Mouse (Mus musculus): ENCODE measurements around the gene Carmil1. TPM values are rescaled to one million over a fixed set of nuclear protein-coding genes. Genes with fewer than 3 reads are reported as not detected.

Carmil1 gene
- polyA plus RNA-seq, 1 experiment from 2014 or later: 16.6 TPM

DNA sequence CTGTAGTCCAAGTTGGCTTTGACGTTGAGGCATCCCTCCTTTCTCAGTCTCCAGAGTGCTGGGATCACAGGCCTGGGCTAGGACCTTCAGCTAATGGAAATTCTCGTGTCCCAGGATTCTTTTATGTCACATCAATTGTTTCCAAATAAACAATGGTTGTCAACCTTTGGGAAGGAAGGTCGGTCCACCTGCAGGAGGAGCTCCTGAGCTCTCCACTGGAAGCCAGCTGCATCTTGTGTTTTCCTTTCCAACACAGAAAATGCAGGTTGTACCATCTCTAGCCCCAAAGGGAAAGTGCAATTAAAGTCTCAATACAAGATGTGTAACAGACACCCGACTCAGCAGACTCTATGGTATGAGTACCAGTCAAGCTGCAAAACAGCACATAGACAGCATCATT is 25.7 kb upstream of the Carmil1 start:
- 52% methylated on average over 4 of the region's 4 CpGs for WGBS
- Histone ChIP-seq H3K9ac (ENCODE audit: low read length) (no peak overlapping the region), H3K27me3 (ENCODE audit: control insufficient read depth, insufficient read depth, low read length) (no peaks in the 10 kb centered on the region), H3K4me2 (no peak overlapping the region), H3K27ac (ENCODE audit: low read depth, low read length) (no peak overlapping the region), H3K4me1 (ENCODE audit: control insufficient read depth, insufficient read depth, low read length) (no peaks in the 10 kb centered on the region), H3K9me3 (ENCODE audit: control insufficient read depth, low read length) (no peaks in the 10 kb centered on the region), H3K4me3 (ENCODE audit: low read depth, low read length) (no peak overlapping the region), H3K36me3 (ENCODE audit: control insufficient read depth, insufficient read depth, low read length) (no peaks in the 10 kb centered on the region)
- no peak for ATAC-seq (ENCODE audit: low FRiP score)
- no peak for DNase-seq (ENCODE audit: low spot score, missing footprints)

DNA sequence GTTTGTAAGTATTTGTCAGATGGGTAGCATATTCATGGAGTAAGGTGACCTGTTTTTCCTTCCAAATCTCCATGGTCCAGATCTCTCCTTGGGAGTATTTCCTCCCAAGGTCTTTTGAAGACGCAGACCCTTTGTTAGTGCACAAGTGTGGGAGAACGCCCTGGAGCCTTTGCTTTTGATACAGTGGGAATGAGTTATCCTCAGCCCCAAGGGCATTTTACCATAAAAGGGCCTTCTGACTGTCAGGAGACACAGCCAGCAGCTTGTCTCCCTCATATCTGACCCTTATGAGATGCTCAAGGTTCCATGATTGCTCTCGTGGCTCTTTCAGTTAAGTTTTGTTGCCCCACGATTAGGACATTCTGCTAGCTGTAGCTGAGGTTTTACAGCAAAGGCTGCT is 24.9 kb upstream of the Carmil1 start:
- H3K27me3 ChIP-seq (ENCODE audit: control insufficient read depth, insufficient read depth, low read length): no peaks in the 10 kb centered on the region
- WGBS: 85% methylated on average over 4 of the region's 4 CpGs
- no peak for ATAC-seq (ENCODE audit: low FRiP score)
- no peak overlapping the region for H3K27ac ChIP-seq (ENCODE audit: low read depth, low read length)
- no peak overlapping the region for H3K9ac ChIP-seq (ENCODE audit: low read length)
- H3K4me3 ChIP-seq (ENCODE audit: low read depth, low read length): no peak overlapping the region
- H3K9me3 ChIP-seq (ENCODE audit: control insufficient read depth, low read length): no peaks in the 10 kb centered on the region
- H3K4me1 ChIP-seq (ENCODE audit: control insufficient read depth, insufficient read depth, low read length): no peaks in the 10 kb centered on the region
- DNase-seq (ENCODE audit: low spot score, missing footprints): no peak
- no peak overlapping the region for H3K4me2 ChIP-seq
- no peaks in the 10 kb centered on the region for H3K36me3 ChIP-seq (ENCODE audit: control insufficient read depth, insufficient read depth, low read length)

DNA sequence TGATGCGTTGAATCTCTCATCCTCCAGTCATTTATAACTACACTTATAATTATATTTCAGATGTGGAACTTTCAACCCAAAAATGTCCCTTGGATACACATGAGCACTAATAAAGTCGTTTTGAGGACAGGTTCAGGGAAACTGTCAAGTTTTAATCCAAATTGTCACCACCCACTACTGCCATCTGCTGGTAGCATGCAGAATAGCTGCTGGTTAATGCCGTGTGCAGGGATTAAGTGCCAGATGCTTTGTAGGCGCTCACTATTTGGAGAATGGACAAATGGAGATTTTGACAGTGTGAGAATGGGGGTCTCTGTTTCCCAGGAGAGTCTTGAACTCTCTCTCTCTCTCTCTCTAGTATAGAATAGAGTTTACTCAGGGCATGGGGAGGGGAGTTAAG is 16.7 kb upstream of the Carmil1 start:
- ATAC-seq (ENCODE audit: low FRiP score) (no peak), DNase-seq (ENCODE audit: low spot score, missing footprints) (peak; percentile 95)
- Histone ChIP-seq H3K9ac (ENCODE audit: low read length) (no peak overlapping the region), H3K4me2 (no peak overlapping the region), H3K36me3 (ENCODE audit: control insufficient read depth, insufficient read depth, low read length) (no peaks in the 10 kb centered on the region), H3K9me3 (ENCODE audit: control insufficient read depth, low read length) (no peaks in the 10 kb centered on the region), H3K27ac (ENCODE audit: low read depth, low read length) (no peak overlapping the region), H3K4me1 (ENCODE audit: control insufficient read depth, insufficient read depth, low read length) (no peaks in the 10 kb centered on the region), H3K27me3 (ENCODE audit: control insufficient read depth, insufficient read depth, low read length) (no peaks in the 10 kb centered on the region), H3K4me3 (ENCODE audit: low read depth, low read length) (no peak overlapping the region)
- 13% methylated on average over 4 of the region's 4 CpGs for WGBS

- no peaks in the 10 kb centered on the region for H3K4me1 ChIP-seq (ENCODE audit: control insufficient read depth, insufficient read depth, low read length)
- H3K36me3 ChIP-seq (ENCODE audit: control insufficient read depth, insufficient read depth, low read length): no peaks in the 10 kb centered on the region
- H3K9me3 ChIP-seq (ENCODE audit: control insufficient read depth, low read length): no peaks in the 10 kb centered on the region
- DNase-seq (ENCODE audit: low spot score, missing footprints) (no peak), ATAC-seq (ENCODE audit: low FRiP score) (no peak)
- H3K27ac ChIP-seq (ENCODE audit: low read depth, low read length): no peak overlapping the region
- no peak overlapping the region for H3K9ac ChIP-seq (ENCODE audit: low read length)
- 93% methylated on average over 2 of the region's 2 CpGs for WGBS
- H3K27me3 ChIP-seq (ENCODE audit: control insufficient read depth, insufficient read depth, low read length): no peaks in the 10 kb centered on the region
- H3K4me2 ChIP-seq: no peak overlapping the region
- H3K4me3 ChIP-seq (ENCODE audit: low read depth, low read length): no peak overlapping the region
These were observed 6.8 kb upstream of the Carmil1 start for GRCm38 (mm10) chr13:24287381-24287780.

- peak overlapping the region; percentile 86 for H3K9ac ChIP-seq (ENCODE audit: low read length)
- H3K27me3 ChIP-seq (ENCODE audit: control insufficient read depth, insufficient read depth, low read length): peaks cover 7% of the 10 kb centered on the region; the same call in 1 of the 2 replicates
- ATAC-seq (ENCODE audit: low FRiP score): peak; percentile 13; the same call in 1 of the 2 replicates
- WGBS: under 1% methylated on average over 18 of the region's 21 CpGs
- H3K27ac ChIP-seq (ENCODE audit: low read depth, low read length): no peak overlapping the region
- peak overlapping the region; percentile 81 for H3K4me2 ChIP-seq
- peak; percentile 92 for DNase-seq (ENCODE audit: low spot score, missing footprints)
- peak overlapping the region; percentile 64 for H3K4me3 ChIP-seq (ENCODE audit: low read depth, low read length)
- no peaks in the 10 kb centered on the region for H3K36me3 ChIP-seq (ENCODE audit: control insufficient read depth, insufficient read depth, low read length)
- H3K4me1 ChIP-seq (ENCODE audit: control insufficient read depth, insufficient read depth, low read length): peaks cover 10% of the 10 kb centered on the region; the same call in 1 of the 2 replicates
- no peaks in the 10 kb centered on the region for H3K9me3 ChIP-seq (ENCODE audit: control insufficient read depth, low read length)
These were observed 695 bp downstream of the Carmil1 start for GRCm38 (mm10) chr13:24279762-24280438.

- Histone ChIP-seq H3K36me3 (ENCODE audit: control insufficient read depth, insufficient read depth, low read length) (no peaks in the 10 kb centered on the region), H3K9ac (ENCODE audit: low read length) (no peak overlapping the region), H3K27ac (ENCODE audit: low read depth, low read length) (no peak overlapping the region), H3K27me3 (ENCODE audit: control insufficient read depth, insufficient read depth, low read length) (peaks cover 7% of the 10 kb centered on the region; the same call in 1 of the 2 replicates), H3K4me3 (ENCODE audit: low read depth, low read length) (no peak overlapping the region), H3K9me3 (ENCODE audit: control insufficient read depth, low read length) (no peaks in the 10 kb centered on the region), H3K4me2 (peak overlapping the region; percentile 81), H3K4me1 (ENCODE audit: control insufficient read depth, insufficient read depth, low read length) (peaks cover 10% of the 10 kb centered on the region; the same call in 1 of the 2 replicates)
- ATAC-seq (ENCODE audit: low FRiP score): no peak
- WGBS: 55% methylated on average over 11 of the region's 11 CpGs
- DNase-seq (ENCODE audit: low spot score, missing footprints): no peak
These were observed 1.2 kb downstream of the Carmil1 start for GRCm38 (mm10) chr13:24279407-24279761.

DNA sequence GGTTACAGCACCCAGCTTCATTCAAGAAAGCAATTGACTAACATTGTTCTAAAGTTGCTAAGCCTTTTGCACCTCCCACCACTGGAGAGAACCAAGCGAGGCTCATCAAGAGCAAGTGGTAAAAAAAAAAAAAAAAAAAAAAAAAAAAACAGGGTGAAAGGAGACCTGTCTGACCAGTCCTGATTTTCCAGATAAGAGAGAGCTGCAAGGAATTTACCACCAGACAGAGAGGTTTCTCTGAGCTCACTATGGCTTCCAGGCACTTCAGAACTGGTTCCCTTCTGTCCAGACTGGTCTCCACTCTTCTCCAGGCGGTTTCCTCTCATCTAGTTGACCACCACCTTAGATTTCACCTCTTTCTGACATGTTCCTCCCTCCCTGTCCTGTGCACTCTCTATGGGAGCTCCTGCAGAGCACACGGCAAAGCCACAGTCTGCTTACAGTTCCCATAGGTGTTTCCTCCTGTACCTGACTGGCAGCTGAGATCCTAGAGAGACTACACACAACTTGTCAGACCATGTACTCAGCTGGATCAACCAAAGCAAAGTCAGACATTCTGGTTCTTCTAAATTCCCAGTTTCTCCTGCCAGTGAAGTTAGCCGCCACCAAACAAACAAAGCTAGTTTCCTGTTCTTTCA is 7.7 kb downstream of the Carmil1 start:
- ATAC-seq (ENCODE audit: low FRiP score): no peak
- Histone ChIP-seq H3K4me3 (ENCODE audit: low read depth, low read length) (no peak overlapping the region), H3K4me1 (ENCODE audit: control insufficient read depth, insufficient read depth, low read length) (no peaks in the 10 kb centered on the region), H3K27me3 (ENCODE audit: control insufficient read depth, insufficient read depth, low read length) (no peaks in the 10 kb centered on the region), H3K27ac (ENCODE audit: low read depth, low read length) (no peak overlapping the region), H3K4me2 (no peak overlapping the region), H3K9me3 (ENCODE audit: control insufficient read depth, low read length) (no peaks in the 10 kb centered on the region), H3K36me3 (ENCODE audit: control insufficient read depth, insufficient read depth, low read length) (no peaks in the 10 kb centered on the region), H3K9ac (ENCODE audit: low read length) (no peak overlapping the region)
- 78% methylated on average over 4 of the region's 4 CpGs for WGBS
- DNase-seq (ENCODE audit: low spot score, missing footprints): no peak

DNA sequence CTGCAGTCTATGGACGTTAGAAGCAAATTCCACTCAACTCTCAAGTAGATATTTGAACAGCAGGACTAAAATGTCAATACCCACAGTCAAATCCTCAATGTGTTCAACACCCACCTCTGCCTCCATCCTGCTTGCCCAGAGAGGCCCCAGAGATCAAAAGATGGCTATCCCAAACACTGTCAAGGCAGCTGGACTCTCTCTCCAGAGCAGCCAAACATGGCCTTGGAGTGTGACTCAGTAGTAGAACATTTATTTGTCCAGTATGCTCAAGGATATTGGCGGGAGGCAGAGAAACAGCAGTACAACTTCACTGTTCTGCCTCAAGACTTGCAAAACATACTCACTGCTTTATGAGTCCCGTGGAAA is 11.5 kb downstream of the Carmil1 start:
- ATAC-seq (ENCODE audit: low FRiP score): no peak
- H3K4me3 ChIP-seq (ENCODE audit: low read depth, low read length): no peak overlapping the region
- WGBS: 79% methylated on average over 3 of the region's 3 CpGs
- no peaks in the 10 kb centered on the region for H3K36me3 ChIP-seq (ENCODE audit: control insufficient read depth, insufficient read depth, low read length)
- no peaks in the 10 kb centered on the region for H3K4me1 ChIP-seq (ENCODE audit: control insufficient read depth, insufficient read depth, low read length)
- H3K9ac ChIP-seq (ENCODE audit: low read length): no peak overlapping the region
- H3K9me3 ChIP-seq (ENCODE audit: control insufficient read depth, low read length): no peaks in the 10 kb centered on the region
- H3K4me2 ChIP-seq: no peak overlapping the region
- DNase-seq (ENCODE audit: low spot score, missing footprints): no peak
- H3K27me3 ChIP-seq (ENCODE audit: control insufficient read depth, insufficient read depth, low read length): no peaks in the 10 kb centered on the region
- H3K27ac ChIP-seq (ENCODE audit: low read depth, low read length): no peak overlapping the region

DNA sequence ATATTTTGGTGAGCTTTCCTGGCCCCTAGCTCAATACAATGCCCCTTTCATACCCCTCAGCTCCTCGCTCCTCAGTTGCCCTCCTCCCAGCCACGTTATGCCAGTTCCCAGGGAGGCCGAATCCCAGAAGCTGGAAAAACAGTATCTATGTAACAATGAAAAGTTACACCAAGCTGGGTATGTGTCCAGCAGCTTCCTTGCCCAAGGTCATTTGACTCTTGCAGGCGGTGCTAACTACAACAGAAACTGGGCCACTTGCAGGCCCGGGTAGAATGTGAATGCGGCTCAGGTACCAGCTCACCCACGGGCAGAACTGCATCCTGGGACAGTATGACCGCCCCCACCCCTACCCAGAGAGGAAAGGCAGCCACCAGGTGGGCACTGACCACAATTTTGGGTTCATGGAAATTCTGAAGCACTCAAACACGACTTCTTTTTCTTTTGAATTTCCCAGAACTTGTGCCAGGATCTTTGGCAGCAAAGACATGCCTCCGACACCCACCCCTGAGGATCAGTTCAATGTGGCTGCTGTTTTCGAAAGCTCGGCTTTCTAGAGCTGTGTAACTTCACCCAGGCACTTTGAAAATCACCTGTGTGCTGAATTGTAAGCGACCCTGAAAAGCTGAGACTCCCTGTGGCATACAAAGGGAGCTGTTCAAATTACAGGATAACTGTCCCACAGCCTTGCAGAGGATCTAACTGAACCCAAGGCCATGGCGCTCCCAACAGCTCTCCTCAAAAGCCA is 12.1 kb downstream of the Carmil1 start:
- no peak overlapping the region for H3K27ac ChIP-seq (ENCODE audit: low read depth, low read length)
- ATAC-seq (ENCODE audit: low FRiP score) (no peak), DNase-seq (ENCODE audit: low spot score, missing footprints) (no peak)
- no peaks in the 10 kb centered on the region for H3K4me1 ChIP-seq (ENCODE audit: control insufficient read depth, insufficient read depth, low read length)
- H3K9me3 ChIP-seq (ENCODE audit: control insufficient read depth, low read length): no peaks in the 10 kb centered on the region
- no peaks in the 10 kb centered on the region for H3K27me3 ChIP-seq (ENCODE audit: control insufficient read depth, insufficient read depth, low read length)
- H3K4me3 ChIP-seq (ENCODE audit: low read depth, low read length): no peak overlapping the region
- no peaks in the 10 kb centered on the region for H3K36me3 ChIP-seq (ENCODE audit: control insufficient read depth, insufficient read depth, low read length)
- H3K9ac ChIP-seq (ENCODE audit: low read length): no peak overlapping the region
- H3K4me2 ChIP-seq: no peak overlapping the region
- 76% methylated on average over 14 of the region's 14 CpGs for WGBS

All from midbrain, embryonic 11.5 days (tissue).